Comparison of ENCODE assay signal across 9 mouse cellular contexts in genomic region chr9:60895486-60896110, GRCm38 (mm10).
DNase-seq lines count a peak whose midpoint lies in the region; ATAC-seq and TF ChIP-seq lines count a peak whose summit lies in the region.
"Had no signal": no experiment of that assay in that cellular context is flagged by ENCODE, and none has a peak within 500 bp of the region (broad histone marks: within the 10 kb centered on the region; RNA-seq: fewer than 3 reads in every experiment).

No protein-coding gene starts in this region.

- no peak for ATAC-seq in liver, embryonic 12.5 days
- peak; percentile 79 for ATAC-seq in forebrain, embryonic 14.5 days
- ATAC-seq in midbrain, embryonic 16.5 days = peak; percentile 75

- H3K9me3 ChIP-seq in liver, embryonic 12.5 days (replicated peaks) = no peaks in the 10 kb centered on the region
- H3K9me3 ChIP-seq in forebrain, embryonic 14.5 days (replicated peaks; ENCODE audit: control insufficient read depth, low read length) = no peaks in the 10 kb centered on the region
- no peaks in the 10 kb centered on the region for H3K9me3 ChIP-seq in midbrain, embryonic 16.5 days (replicated peaks; ENCODE audit: control insufficient read depth, low read length, poor library complexity, severe bottlenecking)

- no peaks in the 10 kb centered on the region for H3K36me3 ChIP-seq in liver, embryonic 12.5 days
- H3K36me3 ChIP-seq in forebrain, embryonic 14.5 days (ENCODE audit: control insufficient read depth, insufficient read depth, low read length) = no peaks in the 10 kb centered on the region
- no peaks in the 10 kb centered on the region for H3K36me3 ChIP-seq in midbrain, embryonic 16.5 days (ENCODE audit: control insufficient read depth, insufficient read depth, low read length)

- no peaks in the 10 kb centered on the region for H3K4me1 ChIP-seq in liver, embryonic 12.5 days
- peaks cover 8% of the 10 kb centered on the region for H3K4me1 ChIP-seq in forebrain, embryonic 14.5 days (ENCODE audit: control insufficient read depth, insufficient read depth, low read length)
- H3K4me1 ChIP-seq in midbrain, embryonic 16.5 days (ENCODE audit: control insufficient read depth, insufficient read depth, low read length) = peaks cover 10% of the 10 kb centered on the region

- peaks cover 12% of the 10 kb centered on the region; the same call in 1 of the 2 replicates for H3K27me3 ChIP-seq in liver, embryonic 12.5 days (replicated peaks)
- 0 out of 2 replicates have a peak, but pooled peaks cover 5% of the 10 kb centered on the region for H3K27me3 ChIP-seq in forebrain, embryonic 14.5 days (replicated peaks; ENCODE audit: control insufficient read depth, insufficient read depth, low read length)
- 0 out of 2 replicates have a peak, but pooled peaks cover 10% of the 10 kb centered on the region for H3K27me3 ChIP-seq in midbrain, embryonic 16.5 days (ENCODE audit: control insufficient read depth, insufficient read depth, low read depth, low read length)

- peak; percentile 38 for DNase-seq in liver
- peak; percentile 93 for DNase-seq in brain, embryonic 14.5 days (ENCODE audit: low read depth)
- DNase-seq in forebrain, embryonic 14.5 days (ENCODE audit: low spot score) = peak; percentile 82
- peak; percentile 55 for DNase-seq in kidney, adult 18-20 months
- DNase-seq in left cerebral cortex, postnatal 36 days (ENCODE audit: low spot score in 2 of 2) = peak; percentile 30 to 43
- peak; percentile 16 for DNase-seq in thymus, postnatal 14 days

- 49% methylated on average over 8 of the region's 8 CpGs for WGBS in liver, embryonic 12.5 days (ENCODE audit: insufficient replicate concordance)
- 65% methylated on average over 8 of the region's 8 CpGs for WGBS in forebrain, embryonic 14.5 days
- 56% methylated on average over 8 of the region's 8 CpGs for WGBS in midbrain, embryonic 16.5 days

- no peak overlapping the region for H3K4me2 ChIP-seq in liver, embryonic 12.5 days
- no peak overlapping the region for H3K4me2 ChIP-seq in forebrain, embryonic 14.5 days (ENCODE audit: low read length)
- no peak overlapping the region for H3K4me2 ChIP-seq in midbrain, embryonic 16.5 days (ENCODE audit: low read length)

- no peak overlapping the region for H3K4me3 ChIP-seq in liver, embryonic 12.5 days
- no peak overlapping the region for H3K4me3 ChIP-seq in forebrain, embryonic 14.5 days (ENCODE audit: low read depth, low read length)
- H3K4me3 ChIP-seq in midbrain, embryonic 16.5 days (ENCODE audit: low read depth, low read length) = no peak overlapping the region

- H3K9ac ChIP-seq in liver, embryonic 12.5 days = no peak overlapping the region
- H3K9ac ChIP-seq in forebrain, embryonic 14.5 days (ENCODE audit: low read length) = no peak overlapping the region
- H3K9ac ChIP-seq in midbrain, embryonic 16.5 days (ENCODE audit: low read depth, low read length) = no peak overlapping the region

- intact Hi-C loops in left cerebral cortex, postnatal 36 days (cut with DNase I) = loop anchor here (5.0 kb wide), 2 partner anchors 162 to 1002 kb away; no protein-coding TSS in a partner anchor

- TF ChIP-seq POLR2A in brain, embryonic 14.5 days (IDR thresholded peaks at IDR 0.05; ENCODE audit: borderline replicate concordance, extremely low read depth, insufficient read depth, insufficient read length, poor library complexity, severe bottlenecking) = no peak

- H3K27ac ChIP-seq in liver, embryonic 12.5 days = no peak overlapping the region
- no peak overlapping the region for H3K27ac ChIP-seq in forebrain, embryonic 14.5 days (ENCODE audit: low read depth, low read length)
- no peak overlapping the region for H3K27ac ChIP-seq in midbrain, embryonic 16.5 days (ENCODE audit: low read length)
- H3K27ac ChIP-seq: macrophage had no signal

- TF ChIP-seq CTCF in brain, embryonic 14.5 days (IDR thresholded peaks at IDR 0.05; ENCODE audit: borderline replicate concordance, extremely low read depth, insufficient read depth, insufficient read length) = peak; percentile 84

Comparison
In these comparisons a context has a peak if more than half of its experiments do, and no peak if none do; other contexts are left out.
1. DNase-seq: peak in every context shown above with its lines; median percentile 93 in brain, embryonic 14.5 days; 82 in forebrain, embryonic 14.5 days; 55 in kidney, adult 18-20 months; 38 in liver; 36 in left cerebral cortex, postnatal 36 days; 16 in thymus, postnatal 14 days.